Mouse (Mus musculus) retina, postnatal 7 days (tissue): ENCODE measurements around the gene Fam69b.
A peak's percentile ranks its signal among the peaks of the same experiment; 100 is the strongest.

Experiments used
- DNase-seq: peaks from one replicate; pipeline ENCODE4 v3.0.0-alpha.2; 2012; ENCODE audit warnings: low read depth, low spot score

The Fam69b gene

GRCm38 (mm10) chr2:26626081-26626480, 2.2 kb upstream of the Fam69b start:
- DNase-seq = no peak

GRCm38 (mm10) chr2:26628792-26629437, 658 bp downstream of the Fam69b start:
- DNase-seq = no peak

- no peak for DNase-seq
These were observed 4.5 kb downstream of the Fam69b start for GRCm38 (mm10) chr2:26632541-26633395.

- DNase-seq = no peak
These were observed 5.8 kb downstream of the Fam69b start for GRCm38 (mm10) chr2:26633953-26634530.

- DNase-seq = no peak
These were observed 6.6 kb downstream of the Fam69b start for GRCm38 (mm10) chr2:26634629-26635488.

GRCm38 (mm10) chr2:26635489-26636324, 7.5 kb downstream of the Fam69b start:
- no peak for DNase-seq

- DNase-seq = no peak
These were observed 8.0 kb downstream of the Fam69b start for GRCm38 (mm10) chr2:26636325-26636635.

- DNase-seq = no peak
These were observed 9.2 kb downstream of the Fam69b start for GRCm38 (mm10) chr2:26637316-26637932.

- DNase-seq = no peak
These were observed 9.8 kb downstream of the Fam69b start for GRCm38 (mm10) chr2:26638039-26638438.

- DNase-seq = no peak
These were observed 10.3 kb downstream of the Fam69b start for GRCm38 (mm10) chr2:26638572-26638971.

- DNase-seq = no peak
These were observed 10.8 kb downstream of the Fam69b start for GRCm38 (mm10) chr2:26639083-26639482.

GRCm38 (mm10) chr2:26639838-26640830, 11.9 kb downstream of the Fam69b start:
- peak; percentile 97 for DNase-seq

- no peak for DNase-seq
These were observed 12.9 kb downstream of the Fam69b start for GRCm38 (mm10) chr2:26641006-26641647.

GRCm38 (mm10) chr2:26643942-26644341, 15.7 kb downstream of the Fam69b start:
- DNase-seq = no peak

- peak; percentile 89 for DNase-seq
These were observed 18.5 kb downstream of the Fam69b start for GRCm38 (mm10) chr2:26646643-26647293.

GRCm38 (mm10) chr2:26654687-26655086, 26.4 kb downstream of the Fam69b start:
- no peak for DNase-seq

GRCm38 (mm10) chr2:26657426-26657825, 29.2 kb downstream of the Fam69b start:
- DNase-seq = no peak

GRCm38 (mm10) chr2:26661143-26661752, 33.0 kb downstream of the Fam69b start:
- no peak for DNase-seq
